ENCODE assay signal across 27 mouse cellular contexts in genomic region chr6:100496135-100496534, GRCm38 (mm10).
"Had no signal": no experiment of that assay in that cellular context is flagged by ENCODE, and none has a peak within 500 bp of the region (broad histone marks: within the 10 kb centered on the region; RNA-seq: fewer than 3 reads in every experiment).

No protein-coding gene starts in this region.

- H3K27me3 ChIP-seq: liver, embryonic 13.5 days; liver, embryonic 15.5 days had no signal

- H3K4me3 ChIP-seq: heart, adult 2 months; heart, embryonic 13.5 days; heart, embryonic 15.5 days; hindbrain, embryonic 13.5 days; hindbrain, embryonic 15.5 days; kidney, embryonic 15.5 days; left cerebral cortex, adult 2 months; limb, embryonic 10.5 days; limb, embryonic 12.5 days; liver, embryonic 13.5 days; liver, embryonic 15.5 days had no signal

- DNase-seq: gastrocnemius, postnatal 14 days; gastrocnemius, postnatal 36 days; heart, adult 11 months; heart, adult 2 months; heart, postnatal 14 days; heart, postnatal 36 days; kidney, adult 11 months; kidney, adult 2 months; kidney, adult 9 months; kidney, postnatal 14 days; kidney, postnatal 36 days; layer of hippocampus, adult 9-11 months; layer of hippocampus, postnatal 36 days; liver; liver, embryonic 13.5 days; liver, postnatal 0 days had no signal

- H3K4me1 ChIP-seq: heart, embryonic 15.5 days; liver, embryonic 13.5 days; liver, embryonic 15.5 days had no signal

- H3K27ac ChIP-seq: heart, adult 2 months; heart, embryonic 13.5 days; heart, embryonic 15.5 days; hindbrain, embryonic 13.5 days; hindbrain, embryonic 15.5 days; hindbrain, postnatal 0 days; kidney, embryonic 15.5 days; kidney, postnatal 0 days; left cerebral cortex, adult 2 months; limb, embryonic 10.5 days; limb, embryonic 12.5 days; liver, embryonic 13.5 days; liver, embryonic 15.5 days had no signal
